Mouse (Mus musculus) neutrophil, adult 5-6 weeks (primary cell): ENCODE data around the gene 4933427I04Rik. TPM values are rescaled to one million over a fixed set of nuclear protein-coding genes. Genes with fewer than 3 reads are reported as not detected.

Experiments
- total RNA-seq: library from RNA; stranded (forward); fragments of 200-1000 nt; gene quantifications from 2 replicates; pipeline ENCODE4 v1.2.3, GENCODE M21; 2017

4933427I04Rik gene
- total RNA-seq, 1 experiment from 2014 or later: not detected

Other genes starting within 250 kb of the 4933427I04Rik start
- 803 and 821 TPM in 2 replicates for gene Macf1, start 175.3 kb upstream of the 4933427I04Rik start, total RNA-seq
- 44.3 and 54.3 TPM in 2 replicates for gene Ndufs5, start 141.5 kb upstream of the 4933427I04Rik start, total RNA-seq
- 72.3 and 78.8 TPM in 2 replicates for gene Akirin1, start 109.3 kb upstream of the 4933427I04Rik start, total RNA-seq
- gene Rhbdl2, start 71.8 kb upstream of the 4933427I04Rik start, total RNA-seq: 0.74 TPM in 1 of 2 replicates, not detected in the other
- gene Mycbp, start 45.2 kb downstream of the 4933427I04Rik start, total RNA-seq: 17.6 and 24.4 TPM in 2 replicates
- gene Rragc, start 57.8 kb downstream of the 4933427I04Rik start, total RNA-seq: 36.7 and 39.6 TPM in 2 replicates
- not detected in 2 replicates for gene 4930535I16Rik, start 58.3 kb downstream of the 4933427I04Rik start, total RNA-seq